ENCODE assay signal across 32 mouse cellular contexts in genomic region chr10:90992237-90992636, GRCm38 (mm10).
"Had no signal": no experiment of that assay in that cellular context is flagged by ENCODE, and none has a peak within 500 bp of the region (broad histone marks: within the 10 kb centered on the region; RNA-seq: fewer than 3 reads in every experiment).

No protein-coding gene starts in this region.

- H3K4me2 ChIP-seq: heart, embryonic 11.5 days; heart, embryonic 12.5 days; heart, embryonic 13.5 days; heart, embryonic 15.5 days; hindbrain, embryonic 12.5 days; hindbrain, embryonic 15.5 days; intestine, embryonic 15.5 days; kidney, embryonic 15.5 days had no signal

- H3K27ac ChIP-seq: heart, embryonic 10.5 days; heart, embryonic 13.5 days; heart, embryonic 15.5 days; hindbrain, embryonic 10.5 days; hindbrain, embryonic 12.5 days; hindbrain, embryonic 15.5 days; intestine, embryonic 15.5 days; kidney, embryonic 15.5 days; kidney, postnatal 0 days; layer of hippocampus, adult 2 months; left cerebral cortex, adult 2 months had no signal

- H3K9me3 ChIP-seq: heart, embryonic 10.5 days; heart, embryonic 12.5 days; heart, embryonic 13.5 days; heart, embryonic 15.5 days; hindbrain, embryonic 10.5 days; hindbrain, embryonic 12.5 days; hindbrain, embryonic 15.5 days; intestine, embryonic 15.5 days; kidney, embryonic 15.5 days had no signal

- DNase-seq: heart, postnatal 10 days; heart, postnatal 14 days; heart, postnatal 36 days; heart, postnatal 4 days; kidney, adult 11 months; kidney, adult 18-20 months; kidney, adult 2 months; kidney, adult 8-10 months; kidney, adult 9 months; kidney, postnatal 10 days; kidney, postnatal 14 days; kidney, postnatal 25 days; kidney, postnatal 36 days; kidney, postnatal 4 days; layer of hippocampus, adult 9-11 months; layer of hippocampus, postnatal 36 days had no signal

- ATAC-seq: inflammation-experienced regulatory T-cells, adult 6 months; intestine, embryonic 15.5 days; intestine, embryonic 16.5 days; intestine, postnatal 0 days had no signal

- H3K27me3 ChIP-seq: heart, embryonic 12.5 days; heart, embryonic 13.5 days; heart, embryonic 15.5 days; hindbrain, embryonic 12.5 days; hindbrain, embryonic 15.5 days; intestine, embryonic 15.5 days; kidney, embryonic 15.5 days had no signal

- H3K4me1 ChIP-seq: heart, embryonic 10.5 days; heart, embryonic 12.5 days; heart, embryonic 13.5 days; heart, embryonic 15.5 days; hindbrain, embryonic 10.5 days; hindbrain, embryonic 12.5 days; hindbrain, embryonic 15.5 days; intestine, embryonic 15.5 days; kidney, embryonic 15.5 days had no signal

- H3K4me3 ChIP-seq: heart, embryonic 10.5 days; heart, embryonic 12.5 days; heart, embryonic 13.5 days; heart, embryonic 15.5 days; hindbrain, embryonic 10.5 days; hindbrain, embryonic 12.5 days; hindbrain, embryonic 15.5 days; intestine, embryonic 15.5 days; kidney, embryonic 15.5 days; layer of hippocampus, adult 2 months; left cerebral cortex, adult 2 months had no signal

- H3K9ac ChIP-seq: heart, embryonic 12.5 days; heart, embryonic 13.5 days; heart, embryonic 15.5 days; hindbrain, embryonic 12.5 days; hindbrain, embryonic 15.5 days; intestine, embryonic 15.5 days; kidney, embryonic 15.5 days had no signal
